25 mouse cellular contexts compared by ENCODE assay signal in the genomic region with DNA sequence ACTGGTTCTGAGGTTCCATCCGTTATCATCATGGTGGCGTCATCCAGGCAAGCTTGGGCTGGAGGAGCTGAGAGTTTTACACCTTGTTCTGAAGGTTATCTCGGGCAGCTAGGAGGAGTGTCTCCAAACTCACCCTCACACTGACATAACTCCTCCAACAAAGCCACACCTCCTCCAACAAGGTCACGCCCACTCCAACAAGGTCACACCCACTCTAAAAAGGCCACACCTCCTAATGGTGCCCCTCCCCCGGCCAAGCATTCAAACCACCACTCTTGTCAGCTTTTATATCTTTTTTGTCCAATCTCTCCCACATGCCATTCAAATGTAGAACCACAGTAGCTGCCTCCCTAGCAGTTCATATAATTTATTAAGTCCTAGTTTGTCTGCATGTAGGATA. TPM values are rescaled to one million over a fixed set of nuclear protein-coding genes. Genes with fewer than 3 reads are reported as not detected.
DNase-seq lines count a peak whose midpoint lies in the region; ATAC-seq and TF ChIP-seq lines count a peak whose summit lies in the region.
"Had no signal": no experiment of that assay in that cellular context is flagged by ENCODE, and none has a peak within 500 bp of the region (broad histone marks: within the 10 kb centered on the region; RNA-seq: fewer than 3 reads in every experiment).

No protein-coding gene starts in this region.

- peaks cover 26% of the 10 kb centered on the region for H3K4me1 ChIP-seq in liver, embryonic 12.5 days
- peaks cover 26% of the 10 kb centered on the region for H3K4me1 ChIP-seq in small intestine, adult 2 months (ENCODE audit: control insufficient read depth, insufficient read depth, insufficient read length, low read length)

- H3K4me2 ChIP-seq in liver, embryonic 12.5 days, result no peak overlapping the region
- H3K4me2 ChIP-seq: lung, embryonic 15.5 days; midbrain, embryonic 11.5 days had no signal

- DNase-seq in ES-CJ7 (ENCODE audit: low read depth, low spot score), result peak; percentile 93
- DNase-seq in ZHBTc4 (ENCODE audit: low read depth, low spot score), result peak; percentile 91
- DNase-seq in lung, postnatal 25 days (ENCODE audit: low spot score), result no peak
- no peak for DNase-seq in heart, adult 9 months (ENCODE audit: low spot score in 2 of 2)
- no peak for DNase-seq in layer of hippocampus, postnatal 25 days (ENCODE audit: extremely low spot score in 1 of 2, low spot score in 1 of 2)
- no peak for DNase-seq in natural killer cell, adult 2 months (ENCODE audit: low spot score in 2 of 2)
- DNase-seq: adrenal gland, adult 2 months; cerebellum, adult 11-12 months; cerebellum, postnatal 10 days; forebrain, postnatal 0 days; gastrocnemius, postnatal 36 days; heart, adult 2 months; kidney, adult 18-20 months; kidney, postnatal 4 days; layer of hippocampus, adult 9-11 months; right cerebral cortex, postnatal 14 days; spleen, adult 18-20 months had no signal

- H3K9me3 ChIP-seq in liver, embryonic 12.5 days (replicated peaks), result no peaks in the 10 kb centered on the region
- H3K9me3 ChIP-seq: embryonic facial prominence, embryonic 10.5 days; lung, embryonic 15.5 days had no signal

- H3K9ac ChIP-seq in liver, embryonic 12.5 days, result no peak overlapping the region
- H3K9ac ChIP-seq: forebrain, postnatal 0 days; liver, embryonic 14.5 days; lung, embryonic 15.5 days had no signal

- H3K27ac ChIP-seq in liver, embryonic 12.5 days, result no peak overlapping the region
- H3K27ac ChIP-seq in small intestine, adult 2 months (ENCODE audit: insufficient read depth, low read depth, low read length), result peak overlapping the region; percentile 69
- H3K27ac ChIP-seq: embryonic facial prominence, embryonic 10.5 days; heart, adult 2 months; hindbrain, postnatal 0 days; liver, embryonic 14.5 days; lung, embryonic 15.5 days; macrophage had no signal

- TF ChIP-seq CTCF in small intestine, adult 2 months (IDR thresholded peaks at IDR 0.05; ENCODE audit: extremely low read depth, insufficient read length, insufficient replicate concordance, low read depth, low read length), result no peak

- no peak for TF ChIP-seq POLR2A in small intestine, adult 2 months (IDR thresholded peaks at IDR 0.05; ENCODE audit: low read depth, low read length)

- peaks cover 15% of the 10 kb centered on the region for H3K27me3 ChIP-seq in liver, embryonic 12.5 days (replicated peaks)
- no peaks in the 10 kb centered on the region for H3K27me3 ChIP-seq in small intestine, adult 2 months (ENCODE audit: control insufficient read depth, insufficient read depth, low read length)
- H3K27me3 ChIP-seq: lung, embryonic 15.5 days had no signal

- 62% methylated on average over 5 of the region's 5 CpGs for WGBS in liver, embryonic 12.5 days (ENCODE audit: insufficient replicate concordance)
- WGBS in small intestine, adult 2 months, result 46% methylated on average over 5 of the region's 5 CpGs

- no peak overlapping the region for H3K4me3 ChIP-seq in liver, embryonic 12.5 days
- no peak overlapping the region for H3K4me3 ChIP-seq in small intestine, adult 2 months (ENCODE audit: low read depth, low read length)
- H3K4me3 ChIP-seq: embryonic facial prominence, embryonic 10.5 days; heart, adult 2 months; lung, embryonic 15.5 days had no signal

- no peaks in the 10 kb centered on the region for H3K36me3 ChIP-seq in liver, embryonic 12.5 days
- no peaks in the 10 kb centered on the region for H3K36me3 ChIP-seq in small intestine, adult 2 months (ENCODE audit: control insufficient read depth, insufficient read depth, low read length)
- H3K36me3 ChIP-seq: embryonic facial prominence, embryonic 10.5 days; lung, embryonic 15.5 days had no signal

- ATAC-seq in liver, embryonic 12.5 days, result 0 out of 2 replicates have a peak, but pooled peaks have one; percentile 43
- ATAC-seq: forebrain, postnatal 0 days; hindbrain, postnatal 0 days had no signal

RNA-seq across cellular contexts. Expression of gene Chd9, which starts 53.0 kb away (rescaled TPM):
- polyA plus RNA-seq in liver, embryonic 12.5 days (2016; fragmentation: Nextera tagmentation; extraction: Ambion mirVana), result 15.2 and 15.7 TPM in 2 replicates
- 200 and 339 TPM in 2 replicates for polyA plus RNA-seq in small intestine, adult 2 months (2012; rRNA removed)
- 100 to 1,000 TPM; 236 to 287 TPM for total RNA-seq in layer of hippocampus, postnatal 25 days (2021)

Comparison
In these comparisons a context has a peak if more than half of its experiments do, and no peak if none do; other contexts are left out.
1. DNase-seq: peak in ES-CJ7 (single experiment) and ZHBTc4 (single experiment); none in lung, postnatal 25 days (single experiment), heart, adult 9 months (0 of 2), layer of hippocampus, postnatal 25 days (0 of 2) and natural killer cell, adult 2 months (0 of 2).
2. RNA of gene Chd9, which starts 53.0 kb away (polyA plus RNA-seq): 200 to 339 TPM in small intestine, adult 2 months; 15.2 to 15.7 TPM in liver, embryonic 12.5 days; every median in the first group is over 10 times any median in the second.